In genomic region chr5:3657085-3657484, GRCm38 (mm10) we compare ENCODE assay signal across 8 mouse cellular contexts. TPM values are rescaled to one million over a fixed set of nuclear protein-coding genes. Genes with fewer than 3 reads are reported as not detected.
DNase-seq lines count a peak whose midpoint lies in the region; ATAC-seq and TF ChIP-seq lines count a peak whose summit lies in the region.

Gene Gatad1 (minus strand): TSS chr5:3657185.

- H3K27me3 ChIP-seq in heart, embryonic 12.5 days (replicated peaks): no peaks in the 10 kb centered on the region

- 65% methylated on average over 5 of the region's 5 CpGs for WGBS in heart, embryonic 12.5 days

- no peak for TF ChIP-seq POLR2A in cortical plate, adult 2 months (IDR thresholded peaks at IDR 0.05; ENCODE audit: extremely low read depth, insufficient read depth, low read length)

- no peaks in the 10 kb centered on the region for H3K9me3 ChIP-seq in heart, embryonic 12.5 days (replicated peaks)

- ATAC-seq in heart, embryonic 12.5 days (ENCODE audit: insufficient number of reproducible peaks, low FRiP score): no peak
- no peak for ATAC-seq in monocyte, adult 5-6 weeks (replicated peaks; ENCODE audit: insufficient number of reproducible peaks, low FRiP score, low TSS enrichment, poor library complexity, severe bottlenecking)

- H3K4me3 ChIP-seq in cortical plate, adult 2 months (ENCODE audit: insufficient read depth, low read length): no peak within 1 kb of the TSS
- no peak within 1 kb of the TSS for H3K4me3 ChIP-seq in heart, embryonic 12.5 days

- no peak within 1 kb of the TSS for H3K4me2 ChIP-seq in heart, embryonic 12.5 days

- no peaks in the 10 kb centered on the region for H3K36me3 ChIP-seq in heart, embryonic 12.5 days

- no peak within 1 kb of the TSS for H3K9ac ChIP-seq in heart, embryonic 12.5 days

- no peak for TF ChIP-seq CTCF in cortical plate, adult 2 months (IDR thresholded peaks at IDR 0.05; ENCODE audit: extremely low read depth, insufficient read depth, low read length)

- intact Hi-C loops in left cerebral cortex, postnatal 10 days (cut with DNase I): no loop called here

- H3K27ac ChIP-seq in cortical plate, adult 2 months (ENCODE audit: insufficient read depth, low read length): no peak within 1 kb of the TSS
- no peak within 1 kb of the TSS for H3K27ac ChIP-seq in heart, embryonic 12.5 days (ENCODE audit: poor library complexity, severe bottlenecking)

- no peaks in the 10 kb centered on the region for H3K4me1 ChIP-seq in cortical plate, adult 2 months (ENCODE audit: control insufficient read depth, insufficient read depth, low read length)
- H3K4me1 ChIP-seq in heart, embryonic 12.5 days (replicated peaks): no peaks in the 10 kb centered on the region

- no peak for DNase-seq in left cerebral cortex, adult 18-20 months (ENCODE audit: low spot score in 2 of 2)
- DNase-seq in left cerebral cortex, adult 9 months (ENCODE audit: low spot score in 2 of 2): no peak
- DNase-seq in left cerebral cortex, postnatal 10 days (ENCODE audit: extremely low spot score in 1 of 2, low spot score in 2 of 2): no peak
- DNase-seq in natural killer cell, adult 2 months (ENCODE audit: low spot score in 2 of 2): no peak
- DNase-seq in right cerebral cortex, adult 18-20 months: no peak

RNA-seq across cellular contexts. Expression of gene Gatad1, which starts in this region (rescaled TPM):
- 100 to 1,000 TPM; 124 to 133 TPM for total RNA-seq in left cerebral cortex, adult 18-20 months (2021)
- polyA plus RNA-seq in cortical plate, adult 2 months (2012; rRNA removed): 103 and 104 TPM in 2 replicates
- polyA plus RNA-seq in heart, embryonic 12.5 days (2016; fragmentation: Nextera tagmentation; extraction: Ambion mirVana): 67.7 and 69.3 TPM in 2 replicates
- 100 to 1,000 TPM; 128 to 129 TPM for total RNA-seq in left cerebral cortex, postnatal 10 days (2021)
- 87.9 to 138 TPM (median 109 TPM) in 3 replicates for total RNA-seq in monocyte, adult 5-6 weeks (2017)
